Mouse (Mus musculus): ENCODE results near the gene Ankrd55.

DNA sequence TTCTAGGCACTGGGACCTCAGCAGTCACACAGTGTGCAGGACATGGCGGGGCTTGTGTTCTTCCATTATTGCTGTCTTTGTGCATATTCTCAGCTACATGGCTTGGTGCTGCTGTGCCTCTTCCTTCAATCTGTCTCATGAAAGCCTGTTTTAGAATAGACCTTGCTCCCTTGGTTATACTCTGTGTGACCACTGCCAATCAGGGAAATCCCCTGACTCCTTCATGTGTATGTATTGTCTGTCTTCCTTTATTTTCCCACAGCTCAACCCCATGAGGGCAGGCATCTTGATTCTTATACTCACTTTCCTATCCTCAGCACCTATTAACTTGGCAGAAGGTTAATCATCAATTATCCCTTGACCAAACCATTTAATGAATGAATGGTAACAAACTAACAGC lies 60.0 kb downstream of the Ankrd55 start:
- TF ChIP-seq POLR2A (IDR thresholded peaks at IDR 0.05; ENCODE audit: control insufficient read depth, low read depth, low read length) (no peak), CTCF (IDR thresholded peaks at IDR 0.05; ENCODE audit: control insufficient read depth, insufficient read depth, insufficient replicate concordance, low read depth, low read length) (no peak)

Data from testis, adult 2 months (tissue).